Mouse (Mus musculus): ENCODE data around the gene Dmd. TPM values are rescaled to one million over a fixed set of nuclear protein-coding genes. Genes with fewer than 3 reads are reported as not detected.

The Dmd gene
- 16.7 and 20.0 TPM in 2 replicates for polyA plus RNA-seq (2011; ENCODE audit: insufficient read length, low read depth, missing spikeins)

GRCm38 (mm10) chrX:82948630-82949029 lies at the start of gene Dmd:
Gene Dmd, plus strand, starts transcription at chrX:82948870.
- TF ChIP-seq CTCF (IDR thresholded peaks at IDR 0.05; ENCODE audit: borderline replicate concordance, insufficient read depth, low read length) (no peak), POLR2A (IDR thresholded peaks at IDR 0.05; ENCODE audit: low read depth, low read length) (0 out of 2 replicates have a peak, but pooled peaks have one; percentile 17)
- Histone ChIP-seq H3K4me3 (ENCODE audit: insufficient read depth, low read length) (no peak within 1 kb of the TSS), H3K4me1 (ENCODE audit: control insufficient read depth, insufficient read depth, low read length) (no peaks in the 10 kb centered on the region), H3K27ac (ENCODE audit: insufficient read depth, low read length) (no peak within 1 kb of the TSS; the same call in 1 of the 2 replicates)

- Histone ChIP-seq H3K4me3 (ENCODE audit: insufficient read depth, low read length) (no peak overlapping the region), H3K4me1 (ENCODE audit: control insufficient read depth, insufficient read depth, low read length) (no peaks in the 10 kb centered on the region), H3K27ac (ENCODE audit: insufficient read depth, low read length) (no peak overlapping the region)
- TF ChIP-seq CTCF (IDR thresholded peaks at IDR 0.05; ENCODE audit: borderline replicate concordance, insufficient read depth, low read length): no peak
- TF ChIP-seq POLR2A (IDR thresholded peaks at IDR 0.05; ENCODE audit: low read depth, low read length): no peak
These were observed 47.2 kb upstream of the Dmd start for GRCm38 (mm10) chrX:82901515-82901914.

GRCm38 (mm10) chrX:82987683-82988082 lies 39.0 kb downstream of the Dmd start:
- TF ChIP-seq CTCF (IDR thresholded peaks at IDR 0.05; ENCODE audit: borderline replicate concordance, insufficient read depth, low read length): no peak
- TF ChIP-seq POLR2A (IDR thresholded peaks at IDR 0.05; ENCODE audit: low read depth, low read length): no peak
- Histone ChIP-seq H3K4me1 (ENCODE audit: control insufficient read depth, insufficient read depth, low read length) (no peaks in the 10 kb centered on the region), H3K4me3 (ENCODE audit: insufficient read depth, low read length) (no peak overlapping the region), H3K27ac (ENCODE audit: insufficient read depth, low read length) (no peak overlapping the region)

GRCm38 (mm10) chrX:83050190-83050589 lies 101.5 kb downstream of the Dmd start:
- no peak overlapping the region for H3K27ac ChIP-seq (ENCODE audit: insufficient read depth, low read length)
- no peaks in the 10 kb centered on the region for H3K4me1 ChIP-seq (ENCODE audit: control insufficient read depth, insufficient read depth, low read length)
- H3K4me3 ChIP-seq (ENCODE audit: insufficient read depth, low read length): no peak overlapping the region
- no peak for TF ChIP-seq CTCF (IDR thresholded peaks at IDR 0.05; ENCODE audit: borderline replicate concordance, insufficient read depth, low read length)
- TF ChIP-seq POLR2A (IDR thresholded peaks at IDR 0.05; ENCODE audit: low read depth, low read length): no peak

- H3K4me1 ChIP-seq (ENCODE audit: control insufficient read depth, insufficient read depth, low read length): no peaks in the 10 kb centered on the region
- TF ChIP-seq CTCF (IDR thresholded peaks at IDR 0.05; ENCODE audit: borderline replicate concordance, insufficient read depth, low read length) (no peak), POLR2A (IDR thresholded peaks at IDR 0.05; ENCODE audit: low read depth, low read length) (no peak)
- no peak overlapping the region for H3K4me3 ChIP-seq (ENCODE audit: insufficient read depth, low read length)
- H3K27ac ChIP-seq (ENCODE audit: insufficient read depth, low read length): no peak overlapping the region
These were observed 167.7 kb downstream of the Dmd start for GRCm38 (mm10) chrX:83116171-83116876.

- Histone ChIP-seq H3K4me3 (ENCODE audit: insufficient read depth, low read length) (no peak overlapping the region), H3K4me1 (ENCODE audit: control insufficient read depth, insufficient read depth, low read length) (no peaks in the 10 kb centered on the region), H3K27ac (ENCODE audit: insufficient read depth, low read length) (no peak overlapping the region)
- TF ChIP-seq POLR2A (IDR thresholded peaks at IDR 0.05; ENCODE audit: low read depth, low read length) (no peak), CTCF (IDR thresholded peaks at IDR 0.05; ENCODE audit: borderline replicate concordance, insufficient read depth, low read length) (no peak)
These were observed 168.5 kb downstream of the Dmd start for GRCm38 (mm10) chrX:83117198-83117597.

- TF ChIP-seq CTCF (IDR thresholded peaks at IDR 0.05; ENCODE audit: borderline replicate concordance, insufficient read depth, low read length) (no peak), POLR2A (IDR thresholded peaks at IDR 0.05; ENCODE audit: low read depth, low read length) (no peak)
- H3K27ac ChIP-seq (ENCODE audit: insufficient read depth, low read length): no peak overlapping the region
- no peaks in the 10 kb centered on the region for H3K4me1 ChIP-seq (ENCODE audit: control insufficient read depth, insufficient read depth, low read length)
- H3K4me3 ChIP-seq (ENCODE audit: insufficient read depth, low read length): no peak overlapping the region
These were observed 271.9 kb downstream of the Dmd start for GRCm38 (mm10) chrX:83220563-83220962.

GRCm38 (mm10) chrX:83221050-83221449 lies 272.4 kb downstream of the Dmd start:
- Histone ChIP-seq H3K4me1 (ENCODE audit: control insufficient read depth, insufficient read depth, low read length) (no peaks in the 10 kb centered on the region), H3K4me3 (ENCODE audit: insufficient read depth, low read length) (no peak overlapping the region), H3K27ac (ENCODE audit: insufficient read depth, low read length) (no peak overlapping the region)
- TF ChIP-seq POLR2A (IDR thresholded peaks at IDR 0.05; ENCODE audit: low read depth, low read length) (no peak), CTCF (IDR thresholded peaks at IDR 0.05; ENCODE audit: borderline replicate concordance, insufficient read depth, low read length) (no peak)

GRCm38 (mm10) chrX:83487598-83487997 lies 538.9 kb downstream of the Dmd start, which contains the start of gene Tsga8:
Gene Tsga8, minus strand, starts transcription at chrX:83487924.
- Histone ChIP-seq H3K27ac (ENCODE audit: insufficient read depth, low read length) (no peak within 1 kb of the TSS), H3K4me3 (ENCODE audit: insufficient read depth, low read length) (no peak within 1 kb of the TSS), H3K4me1 (ENCODE audit: control insufficient read depth, insufficient read depth, low read length) (no peaks in the 10 kb centered on the region)
- TF ChIP-seq CTCF (IDR thresholded peaks at IDR 0.05; ENCODE audit: borderline replicate concordance, insufficient read depth, low read length) (no peak), POLR2A (IDR thresholded peaks at IDR 0.05; ENCODE audit: low read depth, low read length) (no peak)

GRCm38 (mm10) chrX:83674998-83675397 lies 726.3 kb downstream of the Dmd start:
- Histone ChIP-seq H3K4me1 (ENCODE audit: control insufficient read depth, insufficient read depth, low read length) (no peaks in the 10 kb centered on the region), H3K4me3 (ENCODE audit: insufficient read depth, low read length) (no peak overlapping the region), H3K27ac (ENCODE audit: insufficient read depth, low read length) (no peak overlapping the region)
- TF ChIP-seq CTCF (IDR thresholded peaks at IDR 0.05; ENCODE audit: borderline replicate concordance, insufficient read depth, low read length) (no peak), POLR2A (IDR thresholded peaks at IDR 0.05; ENCODE audit: low read depth, low read length) (no peak)
